Mouse (Mus musculus): Measurements from ENCODE around the gene Nr1i3.

The Nr1i3 gene

DNA sequence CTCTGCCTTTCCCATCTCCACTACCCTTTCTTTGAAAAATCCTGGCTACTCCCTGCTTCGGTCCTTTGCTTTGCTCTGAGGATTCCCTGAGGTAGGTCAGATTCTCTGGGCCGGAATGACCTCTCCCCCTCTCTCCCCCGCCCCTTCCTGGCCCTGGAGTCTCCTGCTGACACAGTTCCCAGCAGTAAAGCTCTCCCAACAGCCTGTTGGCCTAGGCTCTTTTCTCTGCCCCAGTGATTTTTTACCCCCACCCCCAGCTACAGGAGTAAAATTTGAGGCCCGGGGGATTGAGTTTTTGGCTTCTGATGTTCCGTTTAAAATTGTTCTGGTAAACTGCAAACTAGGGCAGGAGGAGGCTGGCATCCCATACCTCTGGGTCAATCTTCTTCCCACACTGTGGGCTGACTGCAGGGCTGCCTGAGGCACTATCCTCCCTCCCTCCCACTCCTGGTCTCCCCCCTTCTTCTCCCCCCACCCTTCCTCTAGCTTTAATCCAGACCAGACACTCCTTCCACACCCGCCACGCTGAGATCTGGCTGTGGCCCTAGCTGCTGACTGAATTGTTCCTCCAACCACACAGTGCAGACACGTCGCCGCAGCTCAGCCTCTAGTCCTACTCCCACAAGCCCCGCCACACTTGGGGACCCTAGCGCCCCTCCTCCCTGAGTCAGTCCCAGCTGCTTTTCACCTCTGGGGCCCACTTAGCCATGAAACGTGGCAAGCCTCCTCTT is 38.0 kb downstream of the Nr1i3 start:
- DNase-seq (ENCODE audit: low spot score in 2 of 2): no peak

DNA sequence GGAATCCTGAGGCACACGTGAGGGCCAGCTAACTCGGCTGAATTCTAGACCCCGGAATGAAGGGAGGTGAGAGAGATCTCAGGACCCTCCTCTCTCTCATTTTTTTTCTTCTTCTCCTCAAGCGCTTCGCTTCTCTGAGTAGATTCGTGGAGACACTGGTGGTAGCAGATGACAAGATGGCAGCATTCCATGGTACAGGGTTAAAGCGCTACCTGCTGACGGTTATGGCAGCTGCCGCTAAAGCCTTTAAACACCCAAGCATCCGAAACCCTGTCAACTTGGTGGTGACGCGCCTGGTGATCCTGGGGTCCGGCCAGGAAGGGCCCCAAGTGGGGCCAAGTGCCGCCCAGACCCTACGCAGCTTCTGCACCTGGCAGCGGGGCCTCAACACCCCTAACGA is 38.6 kb downstream of the Nr1i3 start:
- no peak for DNase-seq (ENCODE audit: low spot score in 2 of 2)

DNA sequence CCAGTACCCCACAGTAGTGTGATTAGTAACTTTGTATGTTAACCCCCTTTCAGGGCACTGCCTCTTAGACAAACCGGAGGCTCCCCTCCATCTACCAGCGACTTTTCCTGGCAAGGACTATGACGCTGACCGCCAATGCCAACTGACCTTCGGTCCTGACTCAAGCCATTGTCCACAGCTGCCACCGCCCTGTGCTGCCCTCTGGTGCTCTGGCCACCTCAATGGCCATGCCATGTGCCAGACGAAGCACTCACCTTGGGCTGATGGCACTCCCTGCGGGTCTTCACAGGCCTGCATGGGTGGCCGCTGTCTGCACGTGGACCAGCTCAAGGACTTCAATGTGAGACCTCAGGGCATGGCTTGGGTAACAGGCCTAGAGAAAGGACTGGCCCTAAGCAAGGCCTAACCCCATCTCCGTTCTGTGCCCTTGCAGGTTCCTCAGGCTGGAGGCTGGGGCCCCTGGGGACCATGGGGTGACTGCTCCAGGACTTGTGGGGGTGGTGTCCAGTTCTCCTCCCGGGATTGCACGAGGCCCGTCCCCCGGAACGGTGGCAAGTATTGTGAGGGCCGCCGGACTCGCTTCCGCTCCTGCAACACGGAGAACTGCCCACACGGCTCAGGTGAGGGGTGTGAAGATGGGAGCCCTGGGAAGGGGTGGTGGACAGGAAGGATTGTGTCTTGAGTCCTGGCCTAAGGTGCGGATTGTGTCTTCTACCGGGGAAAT is 42.5 kb downstream of the Nr1i3 start:
- no peak for DNase-seq (ENCODE audit: low spot score in 2 of 2)

DNA sequence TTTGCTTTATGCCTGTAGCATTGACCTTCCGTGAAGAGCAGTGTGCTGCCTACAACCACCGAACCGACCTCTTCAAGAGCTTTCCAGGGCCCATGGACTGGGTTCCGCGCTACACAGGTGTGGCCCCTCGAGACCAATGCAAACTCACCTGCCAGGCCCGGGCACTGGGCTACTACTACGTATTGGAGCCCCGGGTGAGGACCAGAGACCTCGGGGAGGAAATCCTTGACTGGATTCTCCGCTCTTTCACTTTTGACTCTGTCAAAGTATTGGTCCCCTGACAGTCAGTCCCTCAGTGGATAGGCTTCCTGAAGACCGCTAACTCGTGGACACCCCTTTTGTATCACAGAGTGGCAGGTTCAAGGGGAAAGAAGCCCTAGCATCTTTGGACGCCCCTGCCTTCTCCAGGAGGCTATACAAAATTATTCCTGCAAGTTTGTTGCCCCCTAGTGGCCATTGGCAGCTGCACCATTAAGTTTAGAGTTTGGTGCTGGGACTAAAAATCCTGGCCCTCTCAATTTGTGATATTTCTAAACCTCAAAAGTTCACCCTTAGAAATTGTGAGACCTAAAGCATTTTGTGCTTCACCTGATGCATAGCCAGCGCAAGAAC is 43.3 kb downstream of the Nr1i3 start:
- DNase-seq (ENCODE audit: low spot score in 2 of 2): peak in 1 of 2 experiments; percentile 73

DNA sequence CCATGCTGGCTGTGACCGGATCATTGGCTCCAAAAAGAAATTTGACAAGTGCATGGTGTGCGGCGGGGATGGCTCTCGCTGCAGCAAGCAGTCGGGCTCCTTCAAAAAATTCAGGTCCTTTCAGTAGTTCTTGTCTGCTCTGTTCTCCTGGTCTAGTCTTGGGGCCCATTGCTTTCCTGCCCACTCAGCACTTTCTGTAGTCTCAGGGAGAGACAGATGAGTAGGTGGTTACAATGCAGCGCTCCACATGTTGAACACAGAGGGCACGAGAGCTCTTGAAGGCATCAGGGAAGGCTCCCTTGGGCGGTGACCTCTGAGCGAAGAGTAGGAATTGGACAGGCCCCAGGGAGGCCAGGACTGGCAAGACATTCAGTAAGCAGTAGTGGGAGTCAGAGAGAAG is 44.0 kb downstream of the Nr1i3 start:
- DNase-seq (ENCODE audit: low spot score in 2 of 2): no peak

DNA sequence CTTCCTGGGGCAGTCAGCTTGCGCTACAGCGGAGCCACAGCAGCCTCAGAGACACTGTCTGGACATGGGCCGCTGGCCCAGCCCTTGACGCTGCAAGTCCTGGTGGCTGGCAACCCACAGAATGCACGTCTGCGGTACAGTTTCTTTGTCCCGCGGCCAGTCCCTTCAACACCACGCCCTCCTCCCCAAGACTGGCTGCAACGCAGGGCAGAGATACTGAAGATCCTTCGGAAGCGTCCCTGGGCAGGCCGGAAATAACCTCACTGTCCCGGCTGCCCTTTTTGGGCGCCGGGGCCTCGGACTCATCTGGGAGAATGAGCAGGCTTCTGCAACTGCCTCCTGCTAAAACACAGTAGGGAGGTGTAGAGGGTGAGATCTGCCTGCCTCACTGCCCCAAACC is 45.2 kb downstream of the Nr1i3 start:
- DNase-seq (ENCODE audit: low spot score in 2 of 2): no peak

DNA sequence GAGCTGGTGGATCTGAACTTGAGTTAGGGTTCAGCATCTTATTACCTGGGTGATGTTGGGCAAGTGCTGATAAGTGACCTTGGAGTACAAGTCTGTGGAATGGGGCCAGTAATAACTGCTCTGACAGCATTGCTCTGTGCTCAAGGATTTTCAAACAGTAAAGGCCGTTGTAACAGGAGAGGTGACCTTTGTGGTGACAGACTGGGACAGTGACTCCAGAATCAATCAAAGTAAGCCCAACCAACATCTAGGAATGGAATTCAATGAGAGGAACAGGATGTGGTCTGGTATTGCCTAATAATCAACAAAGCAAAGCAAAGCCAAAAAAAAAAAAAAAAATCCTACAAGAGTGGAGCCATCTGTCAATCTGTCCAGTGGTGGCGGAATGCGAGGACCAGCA is 46.5 kb downstream of the Nr1i3 start:
- DNase-seq (ENCODE audit: low spot score in 2 of 2): no peak

DNA sequence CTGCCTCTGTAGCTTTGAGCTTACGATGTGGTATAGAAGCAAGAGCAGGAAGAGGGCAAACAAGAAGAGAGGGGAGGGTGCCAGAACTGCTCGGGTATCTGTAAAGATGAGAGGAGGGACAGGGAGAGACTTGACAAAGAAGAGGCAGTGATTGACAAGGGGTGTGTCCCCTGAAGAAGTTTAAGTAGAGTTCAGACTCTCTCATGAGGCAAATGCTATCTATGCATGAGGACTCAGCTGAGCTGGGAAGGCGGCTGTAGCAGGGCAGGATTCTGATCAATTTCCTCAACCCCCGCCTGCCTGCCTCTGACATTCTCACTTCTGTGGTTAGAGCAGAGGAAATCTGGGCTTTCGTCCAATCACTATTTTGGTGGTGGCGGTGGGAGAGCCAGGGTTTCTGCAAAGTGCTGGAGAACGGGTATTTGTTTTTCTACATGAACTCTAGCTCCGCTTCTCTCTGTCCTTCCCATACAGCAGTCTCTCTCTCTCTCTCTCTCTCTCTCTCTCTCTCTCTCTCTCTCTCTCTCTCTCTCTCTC is 48.9 kb downstream of the Nr1i3 start:
- DNase-seq (ENCODE audit: low spot score in 2 of 2): no peak

DNA sequence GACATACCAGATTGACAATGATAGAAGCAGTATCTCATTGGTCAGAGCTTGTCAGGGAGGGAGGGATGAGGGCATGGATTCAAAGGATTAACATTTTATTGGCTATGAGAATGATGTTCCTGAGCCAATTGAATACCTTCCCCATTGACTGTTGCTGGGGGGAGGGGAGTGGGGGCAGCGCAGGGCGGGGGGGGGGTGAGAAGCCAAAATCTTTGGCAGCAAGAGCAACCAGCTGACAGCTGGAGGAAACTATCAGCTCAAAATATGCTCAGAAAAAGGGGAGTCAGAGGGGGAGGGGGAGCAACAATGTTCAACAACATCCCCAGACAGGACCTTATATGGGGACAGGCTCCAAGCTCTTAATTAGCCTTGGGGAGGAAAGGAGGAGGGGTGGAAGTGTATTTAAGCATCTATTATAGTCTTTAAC is 49.4 kb downstream of the Nr1i3 start:
- DNase-seq (ENCODE audit: low spot score in 2 of 2): no peak

DNA sequence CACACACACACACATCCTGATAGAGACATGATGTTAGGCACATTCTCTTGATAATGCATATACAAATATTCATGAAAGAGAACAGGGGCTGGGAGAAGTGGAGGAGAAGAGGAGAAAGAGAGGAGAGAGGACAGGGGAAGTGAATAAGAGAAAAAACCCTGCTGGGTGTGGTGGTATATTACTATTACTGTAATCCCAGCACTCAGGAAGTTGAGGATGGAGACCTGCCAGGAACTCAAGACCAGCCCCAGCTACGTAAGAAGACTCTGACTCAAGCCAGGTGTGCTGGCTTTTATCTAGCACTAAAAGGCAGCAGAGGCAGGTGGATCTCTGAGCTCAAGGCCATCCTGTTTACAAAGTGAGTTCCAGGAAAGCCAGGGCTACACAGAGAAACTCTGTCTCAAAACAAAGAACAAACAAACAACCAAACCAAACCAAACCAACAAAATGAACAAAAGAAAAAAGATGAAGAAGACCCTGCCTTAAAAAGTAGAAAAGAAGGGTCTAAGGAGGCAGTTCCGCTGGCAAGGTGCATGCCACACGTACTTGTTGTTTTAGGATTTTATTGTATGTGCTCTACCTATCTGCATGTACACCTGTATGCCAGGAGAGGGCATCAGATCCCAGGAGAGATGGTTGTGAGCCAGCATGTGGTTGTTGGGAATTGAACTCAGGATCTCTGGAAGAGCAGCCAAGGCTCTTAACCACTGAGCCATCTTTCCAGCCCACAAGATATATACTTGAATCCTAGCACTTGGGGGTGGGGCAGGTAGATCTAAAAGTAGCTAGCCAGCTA is 50.1 kb downstream of the Nr1i3 start:
- DNase-seq (ENCODE audit: low spot score in 2 of 2): no peak

DNA sequence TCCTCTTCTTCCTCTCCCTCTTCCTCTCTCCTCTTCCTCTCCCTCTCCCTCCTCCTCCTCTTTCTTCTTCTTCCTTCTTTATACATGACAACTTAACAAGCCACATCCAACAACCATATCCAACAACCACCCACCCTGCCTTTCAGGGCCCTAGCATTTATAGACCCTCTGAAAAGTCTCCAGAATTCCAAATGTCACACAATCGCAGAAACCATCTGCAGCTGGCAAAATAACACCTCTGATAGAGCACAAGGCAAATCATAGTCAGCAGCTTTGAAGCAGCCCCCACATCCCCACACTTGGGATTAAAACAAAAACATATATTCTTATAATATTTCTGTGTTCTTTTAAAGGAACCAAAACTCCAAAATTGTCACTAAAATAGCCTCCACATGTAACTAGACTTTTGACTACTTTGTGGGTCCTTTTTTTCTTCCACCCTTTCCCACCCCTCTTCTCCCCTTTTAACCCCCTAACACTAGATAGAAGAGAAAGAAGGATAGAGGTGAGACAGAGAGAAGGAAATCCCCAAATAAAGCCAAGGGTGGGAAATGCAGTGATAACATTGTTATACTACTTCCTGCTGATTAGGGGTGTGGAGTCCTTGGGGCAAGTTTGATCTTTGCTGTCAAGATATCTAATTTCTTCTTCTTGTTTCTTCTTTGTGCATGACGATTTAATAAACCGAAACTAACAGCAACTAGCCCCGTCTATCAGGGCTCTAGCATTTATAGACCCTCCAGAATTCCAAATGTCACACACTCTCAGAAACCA is 52.4 kb downstream of the Nr1i3 start:
- no peak for DNase-seq (ENCODE audit: low spot score in 2 of 2)

DNA sequence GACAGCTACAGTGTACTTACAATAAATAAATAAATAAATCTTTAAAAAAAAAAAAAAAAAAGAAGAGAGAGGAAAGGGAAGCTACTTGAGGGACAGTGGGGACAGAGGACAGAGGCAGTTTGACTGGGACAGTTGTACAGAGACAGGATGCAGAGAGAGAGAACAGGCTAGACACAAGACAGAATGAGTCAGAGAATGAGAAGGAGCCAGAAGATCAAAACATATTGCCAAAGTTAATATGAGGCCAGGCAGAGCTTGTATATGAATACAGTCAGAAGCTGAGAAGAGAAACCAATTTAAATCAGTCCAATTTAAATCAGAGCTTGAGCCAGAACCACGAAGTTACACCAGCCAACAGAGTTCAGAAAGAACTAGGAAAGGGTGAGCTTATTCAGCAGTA is 54.6 kb downstream of the Nr1i3 start:
- DNase-seq (ENCODE audit: low spot score in 2 of 2): no peak

DNA sequence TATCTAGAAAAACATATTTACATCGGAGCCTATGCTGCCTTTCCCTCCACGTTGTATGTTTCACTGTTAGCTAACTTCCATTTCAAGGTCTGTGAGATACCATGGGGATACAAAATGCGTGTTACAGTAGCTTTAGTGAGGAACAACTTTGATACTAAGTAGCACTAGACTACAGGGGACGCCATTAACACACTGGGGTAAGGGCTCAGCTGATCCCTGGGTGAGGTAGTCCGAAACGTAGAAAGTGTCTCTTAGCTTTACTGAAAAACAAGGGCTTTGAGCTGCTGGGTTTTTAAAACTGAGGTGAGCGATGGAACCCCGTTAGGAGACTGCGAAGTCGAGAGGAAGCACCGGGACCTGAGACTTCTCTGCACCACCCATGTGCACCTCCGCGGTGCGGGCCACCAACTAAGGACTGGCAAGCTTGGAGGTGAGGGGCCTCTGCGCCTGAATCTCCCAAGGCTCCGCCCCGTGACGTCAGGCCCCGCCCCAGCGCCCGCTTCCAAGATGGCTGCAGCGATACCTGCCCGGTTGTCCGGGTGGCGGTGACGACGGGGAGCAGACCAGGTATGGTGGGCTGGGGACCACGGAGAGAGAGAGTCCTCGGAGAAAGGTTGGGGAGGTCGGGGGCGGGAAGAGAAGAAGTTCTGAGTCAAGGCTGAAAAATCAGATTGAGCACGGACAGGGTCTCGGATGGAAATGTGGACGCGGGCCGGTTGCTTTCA is 56.2 kb downstream of the Nr1i3 start, which contains the start of gene B4galt3:
TSS of gene B4galt3 (plus strand) at position 481 of the 725 bp plus-strand sequence.
- peak; percentile 99 for DNase-seq (ENCODE audit: low spot score in 2 of 2)

Measured in spleen, postnatal 10 days (tissue).